Mouse (Mus musculus) MEL (cell line): ENCODE results near the gene Agtr2. TPM values are rescaled to one million over a fixed set of nuclear protein-coding genes. Genes with fewer than 3 reads are reported as not detected.
"Not testable (repeated sequence)": the region's sequence is repeated elsewhere in the genome, so short reads cannot be mapped to it uniquely, and the experiment has no call there.

Experiments used
- DNase-seq: peaks from one replicate; pipeline ENCODE4 v3.0.0; 2011; ENCODE audit warnings: low read depth, low spot score
- H3K27ac ChIP-seq: 2 replicates; pipeline ENCODE4 v1.5.1; 2012; ENCODE audit warnings: low read depth, mild to moderate bottlenecking, control low read depth, low read length, moderate library complexity; ENCODE audit not compliant: control insufficient read depth
- H3K27me3 ChIP-seq, 2 experiments: fragments of 150-350 bp in 1 of 2; sonication (generic) in 1 of 2; 2 replicates each; pipeline ENCODE4 v1.6.1; 2012; ENCODE audit warnings: low read length in 2 of 2, mild to moderate bottlenecking in 2 of 2, improper control_type of control experiment in 1 of 2, moderate library complexity in 1 of 2; ENCODE audit not compliant: insufficient read depth in 2 of 2, control insufficient read depth in 1 of 2
- H3K36me3 ChIP-seq, 2 experiments: 2 replicates each; pipeline ENCODE4 v1.6.1; 2012 to 2014; ENCODE audit warnings: low read length in 2 of 2, improper control_type of control experiment in 1 of 2, inconsistent platforms in 1 of 2, mild to moderate bottlenecking in 1 of 2; ENCODE audit not compliant: insufficient read depth in 2 of 2, control insufficient read depth in 1 of 2
- H3K4me1 ChIP-seq, 2 experiments: fragments of 150-350 bp in 1 of 2; sonication (generic) in 1 of 2; 2 replicates each; pipeline ENCODE4 v1.6.1; 2012; ENCODE audit warnings: low read length in 2 of 2, improper control_type of control experiment in 1 of 2, mild to moderate bottlenecking in 1 of 2; ENCODE audit not compliant: insufficient read depth in 2 of 2, control insufficient read depth in 1 of 2
- H3K4me3 ChIP-seq, 2 experiments: fragments of 150-350 bp in 1 of 2; sonication (generic) in 1 of 2; 2 replicates each; pipeline ENCODE4 v1.5.1; 2012; ENCODE audit warnings: low read depth in 2 of 2, low read length in 2 of 2, mild to moderate bottlenecking in 2 of 2, moderate library complexity in 2 of 2, control low read depth in 1 of 2, improper control_type of control experiment in 1 of 2; ENCODE audit not compliant: control insufficient read depth in 1 of 2, insufficient read depth in 1 of 2
- H3K79me2 ChIP-seq: 2 replicates; pipeline ENCODE4 v1.6.1; 2012; ENCODE audit warnings: mild to moderate bottlenecking, low read length, moderate library complexity; ENCODE audit not compliant: control insufficient read depth, poor library complexity, insufficient read depth
- H3K9ac ChIP-seq: 2 replicates; pipeline ENCODE4 v1.6.1; 2012; ENCODE audit warnings: low read depth, mild to moderate bottlenecking, control low read depth, low read length, moderate library complexity; ENCODE audit not compliant: control insufficient read depth, poor library complexity, severe bottlenecking
- H3K9me3 ChIP-seq: fragments of 150-350 bp; sonication (generic); replicated peaks from 2 replicates; pipeline ENCODE4 v1.6.1; 2012; ENCODE audit warnings: mild to moderate bottlenecking, low read length, improper control_type of control experiment, moderate library complexity; ENCODE audit not compliant: insufficient read depth
- BHLHE40 ChIP-seq: IDR thresholded peaks from 2 replicates; pipeline ENCODE4 v1.6.1; 2012; ENCODE audit warnings: low read depth, mild to moderate bottlenecking, inconsistent platforms, low read length, improper control_type of control experiment, borderline replicate concordance
- E2F4 ChIP-seq: IDR thresholded peaks from 2 replicates; pipeline ENCODE4 v1.6.1; 2011; ENCODE audit warnings: low read depth, low read length, improper control_type of control experiment, borderline replicate concordance
- ELF1 ChIP-seq: IDR thresholded peaks from 2 replicates; pipeline ENCODE4 v1.6.1; 2014; ENCODE audit warnings: low read depth, mild to moderate bottlenecking, inconsistent platforms, low read length, improper control_type of control experiment, moderate library complexity
- EP300 ChIP-seq, 2 experiments: IDR thresholded peaks; 2 replicates each; pipeline ENCODE4 v1.6.1; 2011; ENCODE audit warnings: improper control_type of control experiment in 2 of 2, low read length in 2 of 2, low read depth in 1 of 2, mild to moderate bottlenecking in 1 of 2
- ETS1 ChIP-seq: IDR thresholded peaks from 2 replicates; pipeline ENCODE4 v1.6.1; 2012; ENCODE audit warnings: low read depth, mild to moderate bottlenecking, inconsistent platforms, low read length, improper control_type of control experiment, moderate library complexity
- HCFC1 ChIP-seq: IDR thresholded peaks from 2 replicates; pipeline ENCODE4 v1.6.1; 2012; ENCODE audit warnings: low read depth, mild to moderate bottlenecking, inconsistent platforms, low read length, improper control_type of control experiment, moderate library complexity
- JUND ChIP-seq: IDR thresholded peaks from 2 replicates; pipeline ENCODE4 v1.6.1; 2011; ENCODE audit warnings: low read depth, mild to moderate bottlenecking, improper control_type of control experiment, low read length
- KAT2A ChIP-seq: conservative IDR thresholded peaks from 2 replicates; pipeline ENCODE4 v1.6.1; 2012; ENCODE audit warnings: low read depth, low read length, improper control_type of control experiment, inconsistent platforms
- MAX ChIP-seq: IDR thresholded peaks from 2 replicates; pipeline ENCODE4 v1.6.1; 2011; ENCODE audit warnings: low read length, improper control_type of control experiment
- MAZ ChIP-seq: IDR thresholded peaks from 2 replicates; pipeline ENCODE4 v1.6.1; 2012; ENCODE audit warnings: low read depth, mild to moderate bottlenecking, inconsistent platforms, low read length, improper control_type of control experiment
- MXI1 ChIP-seq: IDR thresholded peaks from 2 replicates; pipeline ENCODE4 v1.6.1; 2011; ENCODE audit warnings: mild to moderate bottlenecking, low read depth, low read length, improper control_type of control experiment
- MYB ChIP-seq: IDR thresholded peaks from 2 replicates; pipeline ENCODE4 v1.6.1; 2011; ENCODE audit warnings: mild to moderate bottlenecking, low read depth, low read length, improper control_type of control experiment
- MYC ChIP-seq: IDR thresholded peaks from 2 replicates; pipeline ENCODE4 v1.6.1; 2011; ENCODE audit warnings: low read depth, mild to moderate bottlenecking, low read length, improper control_type of control experiment, moderate library complexity
- NELFE ChIP-seq: IDR thresholded peaks from 2 replicates; pipeline ENCODE4 v1.6.1; 2011; ENCODE audit warnings: low read depth, low read length, improper control_type of control experiment
- NRF1 ChIP-seq: IDR thresholded peaks from 2 replicates; pipeline ENCODE4 v1.6.1; 2014; ENCODE audit warnings: low read depth, mild to moderate bottlenecking, inconsistent platforms, low read length, improper control_type of control experiment, moderate library complexity; ENCODE audit not compliant: poor library complexity, insufficient read depth, severe bottlenecking
- POLR2AphosphoS2 ChIP-seq: IDR thresholded peaks from 2 replicates; pipeline ENCODE4 v1.6.1; 2011; ENCODE audit warnings: low read length, improper control_type of control experiment
- POLR2AphosphoS5 ChIP-seq: IDR thresholded peaks from 2 replicates; pipeline ENCODE4 v1.6.1; 2012; ENCODE audit warnings: low read depth, borderline replicate concordance, mild to moderate bottlenecking, inconsistent platforms, low read length, moderate library complexity, mixed read lengths
- RAD21 ChIP-seq: IDR thresholded peaks from 2 replicates; pipeline ENCODE4 v1.6.1; 2011; ENCODE audit warnings: mild to moderate bottlenecking, low read depth, low read length, improper control_type of control experiment
- SIN3A ChIP-seq: IDR thresholded peaks from 2 replicates; pipeline ENCODE4 v1.6.1; 2012; ENCODE audit warnings: low read length, improper control_type of control experiment, inconsistent platforms
- SMC3 ChIP-seq: IDR thresholded peaks from 2 replicates; pipeline ENCODE4 v1.6.1; 2011; ENCODE audit warnings: low read depth, low read length, improper control_type of control experiment
- TBP ChIP-seq: IDR thresholded peaks from 2 replicates; pipeline ENCODE4 v1.8.0; 2011; ENCODE audit warnings: low read depth, low read length, improper control_type of control experiment
- USF1 ChIP-seq: IDR thresholded peaks from 2 replicates; pipeline ENCODE4 v1.6.1; 2014; ENCODE audit warnings: low read depth, mild to moderate bottlenecking, inconsistent platforms, low read length, improper control_type of control experiment, moderate library complexity
- USF2 ChIP-seq, 2 experiments: IDR thresholded peaks; 2 replicates each; pipeline ENCODE4 v1.6.1; 2011 to 2012; ENCODE audit warnings: improper control_type of control experiment in 2 of 2, low read length in 2 of 2, borderline replicate concordance in 1 of 2, inconsistent platforms in 1 of 2, low read depth in 1 of 2, mild to moderate bottlenecking in 1 of 2; ENCODE audit not compliant: insufficient read depth in 1 of 2
- ZC3H11A ChIP-seq: IDR thresholded peaks from 2 replicates; pipeline ENCODE4 v1.6.1; 2012; ENCODE audit warnings: low read depth, mild to moderate bottlenecking, inconsistent platforms, low read length, improper control_type of control experiment
- ZMIZ1 ChIP-seq: IDR thresholded peaks from 2 replicates; pipeline ENCODE4 v1.6.1; 2012; ENCODE audit warnings: low read depth, mild to moderate bottlenecking, inconsistent platforms, low read length, improper control_type of control experiment, moderate library complexity
- polyA plus RNA-seq, 2 experiments: library from polyadenylated mRNA; stranded (reverse) in 1 of 2; unstranded in 1 of 2; fragments of >175 nt in 1 of 2; fragments of >200 nt in 1 of 2; gene quantifications; 2 replicates each; pipeline versions ENCODE4 v1.2.1 to v1.2.4; 2012; ENCODE audit warnings: low replicate concordance in 2 of 2, low read depth in 1 of 2; ENCODE audit not compliant: insufficient read length in 2 of 2, insufficient read depth in 1 of 2, missing spikeins in 1 of 2
- total RNA-seq: library from RNA; depleted of rRNA; stranded (reverse); fragments of 300-350 nt; gene quantifications from 2 replicates; pipeline ENCODE4 v1.2.3, GENCODE M21; 2012

The Agtr2 gene
- total and polyA plus RNA-seq, 3 experiments = not detected

DNA sequence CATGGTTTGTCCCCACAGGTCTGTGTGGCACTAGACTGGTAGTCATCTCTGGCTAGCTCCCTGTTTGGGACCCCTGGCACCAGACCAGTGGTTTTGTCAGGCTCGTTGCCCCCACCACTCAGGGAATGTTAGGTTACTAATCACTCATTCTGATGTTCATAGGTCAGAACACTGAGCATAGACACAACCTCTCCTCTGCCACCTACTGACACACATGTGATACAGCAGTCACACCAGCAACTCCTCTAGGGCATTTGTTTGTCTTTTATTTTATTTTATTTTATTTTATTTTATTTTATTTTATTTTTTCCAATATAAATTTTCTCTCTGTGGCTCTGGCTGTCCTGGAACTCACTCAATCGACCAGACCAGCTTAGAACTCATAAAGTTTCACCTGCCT, 15.9 kb downstream of the Agtr2 start:
- DNase-seq = no peak
- no peaks in the 10 kb centered on the region for H3K79me2 ChIP-seq

GRCm38 (mm10) chrX:21507333-21507732, 23.0 kb downstream of the Agtr2 start:
- not testable (repeated sequence) for H3K36me3 ChIP-seq, H3K9ac ChIP-seq, H3K4me1 ChIP-seq, H3K79me2 ChIP-seq, H3K9me3 ChIP-seq, H3K4me3 ChIP-seq, DNase-seq, H3K27ac ChIP-seq, H3K27me3 ChIP-seq

More for the DNA sequence above, 15.9 kb downstream of the Agtr2 start:
- no peak overlapping the region for H3K9ac ChIP-seq
- H3K36me3 ChIP-seq = no peaks in the 10 kb centered on the region
- H3K27me3 ChIP-seq = no peaks in the 10 kb centered on the region
- TF ChIP-seq ELF1 (no peak), POLR2AphosphoS2 (no peak), ZMIZ1 (no peak), TBP (no peak), MAZ (no peak), HCFC1 (no peak), NRF1 (no peak), USF2 (IDR thresholded peaks at IDR 0.05; ENCODE audit: borderline replicate concordance in 1 of 2, insufficient read depth in 1 of 2, low read depth in 1 of 2, low read length in 2 of 2) (no peak), NELFE (no peak), MXI1 (no peak), MYB (no peak), ZC3H11A (no peak)
- no peaks in the 10 kb centered on the region for H3K4me1 ChIP-seq
- H3K27ac ChIP-seq = no peak overlapping the region
- no peak overlapping the region for H3K4me3 ChIP-seq
- no peaks in the 10 kb centered on the region for H3K9me3 ChIP-seq

- Histone ChIP-seq H3K9me3 (no peaks in the 10 kb centered on the region), H3K4me3 (no peak overlapping the region), H3K4me1 (no peaks in the 10 kb centered on the region), H3K27me3 (no peaks in the 10 kb centered on the region), H3K27ac (no peak overlapping the region), H3K9ac (no peak overlapping the region), H3K36me3 (no peaks in the 10 kb centered on the region), H3K79me2 (no peaks in the 10 kb centered on the region)
- TF ChIP-seq ETS1 = no peak
- no peak for TF ChIP-seq POLR2AphosphoS5
- TF ChIP-seq EP300 (IDR thresholded peaks at IDR 0.05; ENCODE audit: low read depth in 1 of 2, low read length in 2 of 2) = no peak
- TF ChIP-seq JUND = no peak
- no peak for TF ChIP-seq ZC3H11A
- no peak for TF ChIP-seq HCFC1
- TF ChIP-seq MAX = no peak
- no peak for TF ChIP-seq USF2 (IDR thresholded peaks at IDR 0.05; ENCODE audit: borderline replicate concordance in 1 of 2, insufficient read depth in 1 of 2, low read depth in 1 of 2, low read length in 2 of 2)
- no peak for TF ChIP-seq RAD21
- TF ChIP-seq USF1 = no peak
- no peak for TF ChIP-seq MYC
- no peak for TF ChIP-seq E2F4
- no peak for TF ChIP-seq ZMIZ1
- no peak for TF ChIP-seq KAT2A
- TF ChIP-seq BHLHE40 = no peak
- TF ChIP-seq SMC3 = no peak
- TF ChIP-seq MYB = no peak
- TF ChIP-seq SIN3A = no peak
- DNase-seq = no peak
Measured at GRCm38 (mm10) chrX:21522590-21522989, 38.2 kb downstream of the Agtr2 start.
